Mouse (Mus musculus): ENCODE data around the gene Usp22.

DNA sequence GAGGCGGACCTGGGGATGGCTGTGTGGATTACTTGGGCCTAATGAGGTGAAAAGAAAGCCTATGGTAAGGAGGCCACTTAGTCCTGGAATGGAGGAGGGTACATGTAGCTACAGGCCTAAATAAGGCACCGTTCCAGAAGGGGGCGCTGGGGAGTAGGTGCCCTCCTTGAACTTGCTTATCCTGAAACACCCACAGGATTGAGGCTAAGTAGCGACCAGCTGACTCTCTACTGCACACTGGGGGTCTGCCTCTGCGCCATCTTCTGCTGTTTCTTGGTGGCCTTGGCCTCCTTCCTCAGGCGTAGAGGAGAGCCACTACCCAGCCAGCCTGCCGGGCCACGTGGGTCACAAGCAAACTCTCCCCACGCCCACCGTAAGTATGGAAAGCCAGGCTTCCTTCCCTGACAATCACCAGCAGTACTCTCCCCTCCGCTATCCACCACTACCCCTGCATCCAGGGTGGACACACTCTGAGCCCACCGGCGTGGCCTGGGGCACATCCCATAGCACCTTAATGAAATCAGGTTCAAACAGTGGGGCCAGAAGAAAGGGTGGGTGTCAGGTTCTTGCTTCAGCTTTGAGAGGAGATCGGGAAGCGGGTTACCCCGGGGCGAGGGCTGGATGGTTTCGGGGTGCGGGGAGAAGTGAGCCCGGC, 28.1 kb downstream of the Usp22 start:
- TF ChIP-seq CTCF (conservative IDR thresholded peaks at IDR 0.05; ENCODE audit: insufficient read depth, insufficient read length, low read depth, low read length): peak; percentile 36
- no peak for TF ChIP-seq POLR2A (IDR thresholded peaks at IDR 0.05; ENCODE audit: low read depth, low read length)
